Mouse (Mus musculus): ENCODE results near the gene Pced1a. TPM values are rescaled to one million over a fixed set of nuclear protein-coding genes. Genes with fewer than 3 reads are reported as not detected.
A peak's percentile ranks its signal among the peaks of the same experiment; 100 is the strongest.

The Pced1a gene
- total and polyA plus RNA-seq, 2 experiments from 2014 or later: 12.3 to 27.5 TPM

- Histone ChIP-seq H3K9me3 (ENCODE audit: low read length) (no peaks in the 10 kb centered on the region), H3K36me3 (ENCODE audit: insufficient read depth, low read length) (no peaks in the 10 kb centered on the region), H3K27me3 (ENCODE audit: insufficient read depth, low read length) (no peaks in the 10 kb centered on the region), H3K4me3 (ENCODE audit: low read depth, low read length) (peak overlapping the region; percentile 80), H3K9ac (replicated peaks; ENCODE audit: low read length, poor library complexity, severe bottlenecking) (0 out of 2 replicates have a peak overlapping the region, but pooled peaks have one; percentile 2), H3K27ac (ENCODE audit: low read depth, low read length) (no peak overlapping the region), H3K4me2 (ENCODE audit: low read depth, low read length, poor library complexity, severe bottlenecking) (peak overlapping the region; percentile 75), H3K4me1 (ENCODE audit: insufficient read depth, low read length) (peaks cover 15% of the 10 kb centered on the region)
- 59% methylated on average over 3 of the region's 3 CpGs for WGBS
- ATAC-seq (ENCODE audit: low FRiP score): no peak
- DNase-seq (ENCODE audit: low spot score): no peak
- TF ChIP-seq CTCF (IDR thresholded peaks at IDR 0.05): no peak
Observed at GRCm38 (mm10) chr2:130451727-130452090, 27.2 kb upstream of the Pced1a start.

DNA sequence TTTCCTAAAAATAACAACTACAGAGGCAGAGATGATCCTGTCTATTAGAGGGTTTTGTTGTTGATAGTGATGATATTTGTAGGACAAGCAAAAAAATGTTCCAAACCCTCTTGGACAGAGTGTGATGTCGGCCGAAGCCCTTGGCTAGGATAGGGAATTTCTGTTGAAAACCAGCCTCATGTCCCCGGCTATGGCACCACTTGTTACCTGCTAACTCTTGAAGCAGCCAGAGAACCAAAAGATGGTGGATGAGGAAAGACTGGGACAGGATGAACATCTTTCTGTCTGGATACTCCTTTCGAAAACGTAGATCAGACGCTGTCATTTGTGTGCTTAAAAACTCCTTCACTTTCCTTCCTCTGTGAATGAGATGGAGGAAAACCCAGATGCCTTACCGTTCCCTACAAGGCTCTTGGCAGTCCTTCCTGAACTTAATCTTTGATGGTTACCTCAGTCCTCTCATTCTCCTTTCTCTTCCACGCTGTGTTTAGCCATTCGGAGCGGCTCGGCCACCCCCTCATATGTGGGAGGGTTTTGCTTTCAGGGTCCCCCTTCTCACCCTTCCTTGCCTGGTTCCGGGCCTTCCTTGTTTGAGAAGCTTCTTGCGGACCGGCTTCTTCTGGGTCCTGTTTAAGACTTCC is 26.7 kb upstream of the Pced1a start:
- H3K4me3 ChIP-seq (ENCODE audit: low read depth, low read length): peak overlapping the region; percentile 80
- H3K9ac ChIP-seq (replicated peaks; ENCODE audit: low read length, poor library complexity, severe bottlenecking): peak overlapping the region; percentile 77
- 58% methylated on average over 14 of the region's 14 CpGs for WGBS
- no peaks in the 10 kb centered on the region for H3K36me3 ChIP-seq (ENCODE audit: insufficient read depth, low read length)
- H3K9me3 ChIP-seq (ENCODE audit: low read length): no peaks in the 10 kb centered on the region
- peak overlapping the region; percentile 75 for H3K4me2 ChIP-seq (ENCODE audit: low read depth, low read length, poor library complexity, severe bottlenecking)
- H3K4me1 ChIP-seq (ENCODE audit: insufficient read depth, low read length): peaks cover 15% of the 10 kb centered on the region
- no peaks in the 10 kb centered on the region for H3K27me3 ChIP-seq (ENCODE audit: insufficient read depth, low read length)
- H3K27ac ChIP-seq (ENCODE audit: low read depth, low read length): no peak overlapping the region
- DNase-seq (ENCODE audit: low spot score): no peak
- ATAC-seq (ENCODE audit: low FRiP score): no peak
- TF ChIP-seq CTCF (IDR thresholded peaks at IDR 0.05): no peak

- peak overlapping the region; percentile 77 for H3K27ac ChIP-seq (ENCODE audit: low read depth, low read length)
- ATAC-seq (ENCODE audit: low FRiP score): peak; percentile 81
- H3K4me3 ChIP-seq (ENCODE audit: low read depth, low read length): peak overlapping the region; percentile 80
- H3K4me1 ChIP-seq (ENCODE audit: insufficient read depth, low read length): peaks cover 15% of the 10 kb centered on the region
- no peaks in the 10 kb centered on the region for H3K9me3 ChIP-seq (ENCODE audit: low read length)
- H3K27me3 ChIP-seq (ENCODE audit: insufficient read depth, low read length): no peaks in the 10 kb centered on the region
- peak; percentile 37 for DNase-seq (ENCODE audit: low spot score)
- no peaks in the 10 kb centered on the region for H3K36me3 ChIP-seq (ENCODE audit: insufficient read depth, low read length)
- peak overlapping the region; percentile 75 for H3K4me2 ChIP-seq (ENCODE audit: low read depth, low read length, poor library complexity, severe bottlenecking)
- under 1% methylated on average over 43 of the region's 47 CpGs for WGBS
- TF ChIP-seq CTCF (IDR thresholded peaks at IDR 0.05): no peak
- H3K9ac ChIP-seq (replicated peaks; ENCODE audit: low read length, poor library complexity, severe bottlenecking): peak overlapping the region; percentile 77
Observed at GRCm38 (mm10) chr2:130450434-130450796, 25.9 kb upstream of the Pced1a start.

DNA sequence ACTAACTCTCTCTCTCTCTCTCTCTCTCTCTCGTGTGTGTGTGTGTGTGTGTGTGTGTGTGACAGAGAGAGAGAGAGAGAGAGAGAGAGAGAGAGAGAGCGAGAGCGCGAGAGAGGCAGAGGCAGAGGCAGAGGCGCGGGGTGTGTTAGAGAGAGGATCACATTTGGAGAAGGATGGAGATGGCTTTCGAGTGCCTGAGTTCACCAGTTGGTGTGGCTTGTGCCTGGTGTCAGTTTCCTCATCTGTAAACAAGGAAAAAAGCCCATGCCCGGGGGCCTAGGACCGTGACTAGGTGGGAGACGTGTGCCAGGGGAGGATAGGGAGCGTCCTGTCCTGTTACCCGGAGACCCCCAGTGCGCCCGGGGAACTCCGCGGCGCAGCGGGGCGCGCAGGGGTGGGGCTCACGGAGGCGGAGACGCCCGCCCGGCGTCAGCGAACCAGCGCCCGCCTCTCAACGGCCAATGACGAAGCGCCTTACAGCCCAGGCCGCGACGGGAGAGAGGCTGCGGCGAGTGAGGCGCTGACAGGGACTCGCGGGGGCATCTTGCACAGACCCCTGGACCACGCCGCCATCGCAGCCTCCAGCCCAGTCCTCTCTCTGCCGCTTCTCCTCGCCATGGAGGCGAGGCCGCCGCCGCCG is 25.4 kb upstream of the Pced1a start, which contains the start of gene Ptpra:
Ptpra (plus strand) TSS at position 485 of the 640 bp plus-strand sequence.
- peak; percentile 97 for ATAC-seq (ENCODE audit: low FRiP score)
- TF ChIP-seq CTCF (IDR thresholded peaks at IDR 0.05): no peak
- peak within 1 kb of the TSS; percentile 77 for H3K9ac ChIP-seq (replicated peaks; ENCODE audit: low read length, poor library complexity, severe bottlenecking)
- peak within 1 kb of the TSS; percentile 75 for H3K4me2 ChIP-seq (ENCODE audit: low read depth, low read length, poor library complexity, severe bottlenecking)
- H3K27ac ChIP-seq (ENCODE audit: low read depth, low read length): peak within 1 kb of the TSS; percentile 77
- no peaks in the 10 kb centered on the region for H3K9me3 ChIP-seq (ENCODE audit: low read length)
- peak within 1 kb of the TSS; percentile 80 for H3K4me3 ChIP-seq (ENCODE audit: low read depth, low read length)
- H3K36me3 ChIP-seq (ENCODE audit: insufficient read depth, low read length): no peaks in the 10 kb centered on the region
- peaks cover 15% of the 10 kb centered on the region for H3K4me1 ChIP-seq (ENCODE audit: insufficient read depth, low read length)
- H3K27me3 ChIP-seq (ENCODE audit: insufficient read depth, low read length): no peaks in the 10 kb centered on the region
- peak; percentile 93 for DNase-seq (ENCODE audit: low spot score)
- 2% methylated on average over 33 of the region's 50 CpGs for WGBS

GRCm38 (mm10) chr2:130449021-130449793 is 24.7 kb upstream of the Pced1a start:
- ATAC-seq (ENCODE audit: low FRiP score): no peak; the same call in 1 of the 2 replicates
- DNase-seq (ENCODE audit: low spot score): no peak
- Histone ChIP-seq H3K27me3 (ENCODE audit: insufficient read depth, low read length) (no peaks in the 10 kb centered on the region), H3K4me3 (ENCODE audit: low read depth, low read length) (peak overlapping the region; percentile 80), H3K36me3 (ENCODE audit: insufficient read depth, low read length) (peaks cover 3% of the 10 kb centered on the region), H3K9me3 (ENCODE audit: low read length) (no peaks in the 10 kb centered on the region), H3K27ac (ENCODE audit: low read depth, low read length) (no peak overlapping the region), H3K4me1 (ENCODE audit: insufficient read depth, low read length) (peaks cover 15% of the 10 kb centered on the region), H3K4me2 (ENCODE audit: low read depth, low read length, poor library complexity, severe bottlenecking) (peak overlapping the region; percentile 75), H3K9ac (replicated peaks; ENCODE audit: low read length, poor library complexity, severe bottlenecking) (peak overlapping the region; percentile 77; the same call in 1 of the 2 replicates)
- 8% methylated on average over 17 of the region's 17 CpGs for WGBS
- TF ChIP-seq CTCF (IDR thresholded peaks at IDR 0.05): 0 out of 2 replicates have a peak, but pooled peaks have one; percentile 0
